Mouse (Mus musculus) C2C12 (cell line): ENCODE results near the gene Fbxl13. TPM values are rescaled to one million over a fixed set of nuclear protein-coding genes. Genes with fewer than 3 reads are reported as not detected.

ENCODE experiments used
- H3K27me3 ChIP-seq: one replicate; pipeline ENCODE4 v1.6.1; 2011; ENCODE audit not compliant: control insufficient read depth, insufficient read depth, insufficient read length
- H3K36me3 ChIP-seq: one replicate; pipeline ENCODE4 v1.6.1; 2011; ENCODE audit not compliant: control insufficient read depth, insufficient read depth
- H3K4me3 ChIP-seq: one replicate; pipeline ENCODE4 v1.5.1; 2011; ENCODE audit warnings: mild to moderate bottlenecking, control low read depth; ENCODE audit not compliant: poor library complexity, insufficient read depth, severe bottlenecking
- H3K79me2 ChIP-seq: one replicate; pipeline ENCODE4 v1.6.1; 2011; ENCODE audit not compliant: control insufficient read depth, insufficient read depth
- H3K79me3 ChIP-seq: one replicate; pipeline ENCODE4 v1.6.1; 2011; ENCODE audit warnings: low read depth, control low read depth
- H3ac ChIP-seq: one replicate; pipeline ENCODE3; 2011; ENCODE audit warnings: low read depth; ENCODE audit not compliant: control insufficient read depth, insufficient read length
- CEBPB ChIP-seq: IDR thresholded peaks from one replicate; pipeline ENCODE4 v1.6.1; 2011; ENCODE audit warnings: low read depth, mild to moderate bottlenecking, control low read depth, moderate library complexity
- CTCF ChIP-seq: IDR thresholded peaks from one replicate; pipeline ENCODE4 v1.5.1; 2011; ENCODE audit not compliant: control insufficient read depth, insufficient read depth, insufficient read length
- FOSL1 ChIP-seq: IDR thresholded peaks from one replicate; pipeline ENCODE4 v1.8.0; 2011; ENCODE audit warnings: mild to moderate bottlenecking, low read length; ENCODE audit not compliant: poor library complexity, insufficient read depth, severe bottlenecking
- MAX ChIP-seq: IDR thresholded peaks from one replicate; pipeline ENCODE4 v1.6.1; 2011; ENCODE audit warnings: mild to moderate bottlenecking, control low read depth
- MYOD1 ChIP-seq: IDR thresholded peaks from one replicate; pipeline ENCODE4 v1.6.1; 2011; ENCODE audit warnings: low read depth; ENCODE audit not compliant: control insufficient read depth, insufficient read length
- MYOG ChIP-seq: IDR thresholded peaks from one replicate; pipeline ENCODE4 v1.6.1; 2011; ENCODE audit not compliant: control insufficient read depth, insufficient read length; ENCODE audit errors: extremely low read depth
- USF1 ChIP-seq: IDR thresholded peaks from one replicate; pipeline ENCODE4 v1.6.1; 2011; ENCODE audit warnings: low read depth, mild to moderate bottlenecking, control low read depth, moderate library complexity
- polyA plus RNA-seq: library from polyadenylated mRNA; unstranded; fragments of >200 nt; fragmentation: generic; extraction: Trizol; gene quantifications from one replicate; pipeline ENCODE4 v1.2.1, GENCODE M21; 2012; ENCODE audit warnings: missing spikeins

Fbxl13 gene
- polyA plus RNA-seq, 1 experiment, result 0.07 TPM

DNA sequence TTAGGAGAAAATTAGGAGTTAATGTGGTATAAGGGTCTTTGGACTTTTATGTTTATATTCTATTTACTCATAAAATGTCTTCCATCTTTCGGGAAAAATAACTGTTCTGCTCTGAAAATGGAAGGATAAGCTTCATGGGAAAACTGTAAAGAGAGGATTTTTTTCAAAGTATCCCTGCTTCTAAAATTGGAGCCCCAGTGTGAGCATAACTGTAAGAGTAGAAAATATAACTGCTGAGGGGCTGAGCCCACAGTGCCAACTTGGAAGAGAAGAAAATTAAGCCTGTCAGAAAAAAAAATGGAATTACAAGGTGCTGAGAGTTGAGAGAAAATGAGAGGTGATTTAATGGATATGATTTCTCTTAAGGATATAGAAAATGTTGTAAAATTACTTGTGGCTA is 90.7 kb downstream of the Fbxl13 start:
- H3K27me3 ChIP-seq, result no peaks in the 10 kb centered on the region
- no peak for TF ChIP-seq CEBPB
- TF ChIP-seq MYOG, result no peak
- no peak for TF ChIP-seq FOSL1
- no peak for TF ChIP-seq MYOD1
- TF ChIP-seq MAX, result no peak
- TF ChIP-seq USF1, result no peak
- no peak overlapping the region for H3ac ChIP-seq
- H3K4me3 ChIP-seq, result no peak overlapping the region
- H3K36me3 ChIP-seq, result no peaks in the 10 kb centered on the region
- no peaks in the 10 kb centered on the region for H3K79me2 ChIP-seq
- no peaks in the 10 kb centered on the region for H3K79me3 ChIP-seq

DNA sequence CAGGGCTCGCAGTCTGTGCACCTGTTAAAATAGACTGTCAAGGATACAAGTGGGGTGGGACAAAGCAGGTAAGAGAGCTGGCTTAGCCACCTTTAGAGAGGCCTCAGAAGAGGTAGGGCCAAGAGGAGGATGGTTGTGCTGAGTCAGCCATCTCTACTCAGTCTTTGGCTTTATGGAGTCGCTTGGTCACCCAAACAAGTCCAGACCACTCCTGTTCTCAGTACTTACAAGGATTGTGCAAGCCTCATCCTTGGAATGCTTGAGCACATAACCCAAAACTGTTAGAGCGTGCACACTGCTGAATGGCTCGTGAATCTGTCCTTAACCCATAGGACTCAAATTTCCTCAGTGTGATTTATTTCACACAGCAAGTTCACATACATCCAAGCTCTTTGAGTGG is 91.7 kb downstream of the Fbxl13 start:
- Histone ChIP-seq H3K79me2 (no peaks in the 10 kb centered on the region), H3K36me3 (no peaks in the 10 kb centered on the region), H3ac (no peak overlapping the region), H3K27me3 (no peaks in the 10 kb centered on the region), H3K4me3 (no peak overlapping the region), H3K79me3 (no peaks in the 10 kb centered on the region)
- no peak for TF ChIP-seq MAX
- no peak for TF ChIP-seq USF1
- no peak for TF ChIP-seq CTCF
- TF ChIP-seq CEBPB, result no peak

DNA sequence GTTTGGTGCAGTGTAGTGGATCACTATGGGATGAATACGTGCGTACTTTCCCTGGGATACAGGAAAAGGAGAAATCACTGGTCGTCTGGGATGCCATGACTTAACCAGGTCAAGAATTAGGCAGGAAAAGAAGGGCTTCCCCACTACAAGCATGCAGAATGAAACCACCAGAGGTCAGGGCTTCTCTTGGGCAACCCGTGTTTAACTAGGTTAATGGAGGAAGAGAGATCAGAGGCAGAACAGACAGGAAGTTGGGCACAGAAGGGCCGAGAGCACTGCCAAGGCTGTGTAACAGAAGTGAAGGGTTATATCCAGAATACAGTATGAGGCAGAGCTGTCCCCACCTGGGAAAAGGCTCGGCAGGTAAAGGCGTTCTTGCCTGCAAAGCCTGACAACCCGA is 98.4 kb downstream of the Fbxl13 start:
- TF ChIP-seq MYOD1 (no peak), MAX (no peak), CEBPB (no peak), USF1 (no peak)
- Histone ChIP-seq H3K79me2 (no peaks in the 10 kb centered on the region), H3ac (no peak overlapping the region), H3K79me3 (no peaks in the 10 kb centered on the region), H3K4me3 (no peak overlapping the region), H3K36me3 (no peaks in the 10 kb centered on the region), H3K27me3 (no peaks in the 10 kb centered on the region)

DNA sequence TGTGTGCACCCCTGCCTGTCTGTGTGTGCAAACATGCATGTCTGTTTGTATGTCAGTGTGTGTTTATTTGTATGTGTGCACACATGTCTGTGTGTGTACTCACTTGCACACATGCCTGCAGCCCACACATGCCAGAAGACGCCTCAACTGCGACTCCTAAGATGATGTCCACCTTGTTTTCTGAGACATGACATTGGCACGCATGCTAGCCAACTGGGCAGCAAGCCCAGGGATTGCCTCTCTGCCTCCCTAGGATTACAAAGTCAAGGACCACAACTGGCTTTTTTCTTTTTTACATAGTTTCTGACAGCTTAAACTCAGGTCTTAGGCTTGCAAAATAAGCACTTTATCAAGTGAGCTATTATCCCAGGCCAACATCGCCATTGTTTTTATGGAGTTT is 99.6 kb downstream of the Fbxl13 start:
- Histone ChIP-seq H3K79me3 (no peaks in the 10 kb centered on the region), H3K4me3 (no peak overlapping the region), H3K79me2 (no peaks in the 10 kb centered on the region), H3K27me3 (no peaks in the 10 kb centered on the region), H3K36me3 (no peaks in the 10 kb centered on the region), H3ac (no peak overlapping the region)
- TF ChIP-seq USF1, result no peak
- no peak for TF ChIP-seq MYOG
- TF ChIP-seq CTCF, result no peak
- no peak for TF ChIP-seq FOSL1
- TF ChIP-seq MAX, result no peak
- no peak for TF ChIP-seq MYOD1
- no peak for TF ChIP-seq CEBPB

GRCm38 (mm10) chr5:21545227-21545626 is 100.2 kb downstream of the Fbxl13 start:
- Histone ChIP-seq H3K27me3 (no peaks in the 10 kb centered on the region), H3K79me2 (no peaks in the 10 kb centered on the region), H3K4me3 (no peak overlapping the region), H3K36me3 (no peaks in the 10 kb centered on the region), H3K79me3 (no peaks in the 10 kb centered on the region), H3ac (no peak overlapping the region)
- TF ChIP-seq MAX (no peak), USF1 (no peak), MYOD1 (no peak), FOSL1 (no peak), CTCF (no peak), CEBPB (no peak), MYOG (no peak)

GRCm38 (mm10) chr5:21544821-21545220 is 100.6 kb downstream of the Fbxl13 start:
- Histone ChIP-seq H3K36me3 (no peaks in the 10 kb centered on the region), H3ac (no peak overlapping the region), H3K27me3 (no peaks in the 10 kb centered on the region), H3K79me3 (no peaks in the 10 kb centered on the region), H3K79me2 (no peaks in the 10 kb centered on the region), H3K4me3 (no peak overlapping the region)
- no peak for TF ChIP-seq MYOD1
- no peak for TF ChIP-seq MYOG
- no peak for TF ChIP-seq USF1
- TF ChIP-seq MAX, result no peak
- no peak for TF ChIP-seq CTCF
- TF ChIP-seq FOSL1, result no peak
- TF ChIP-seq CEBPB, result no peak
